Mouse (Mus musculus) CD4-positive naive resting alpha-beta T cell, adult 57 days (primary cell): ENCODE measurements around the gene Prpf4. TPM values are rescaled to one million over a fixed set of nuclear protein-coding genes. Genes with fewer than 3 reads are reported as not detected.

ENCODE experiments used
- total RNA-seq: library from RNA; stranded (reverse); gene quantifications from one replicate; pipeline ENCODE4 v1.2.4, GENCODE M21; 2023

Prpf4 gene
- 21.8 TPM for total RNA-seq

GRCm38 (mm10) chr4:62408601-62409282, at the start of gene Prpf4, which contains the start of gene Cdc26:
TSS of gene Prpf4 (plus strand) at chr4:62408797.
TSS of gene Cdc26 (minus strand) at chr4:62408642.

DNA sequence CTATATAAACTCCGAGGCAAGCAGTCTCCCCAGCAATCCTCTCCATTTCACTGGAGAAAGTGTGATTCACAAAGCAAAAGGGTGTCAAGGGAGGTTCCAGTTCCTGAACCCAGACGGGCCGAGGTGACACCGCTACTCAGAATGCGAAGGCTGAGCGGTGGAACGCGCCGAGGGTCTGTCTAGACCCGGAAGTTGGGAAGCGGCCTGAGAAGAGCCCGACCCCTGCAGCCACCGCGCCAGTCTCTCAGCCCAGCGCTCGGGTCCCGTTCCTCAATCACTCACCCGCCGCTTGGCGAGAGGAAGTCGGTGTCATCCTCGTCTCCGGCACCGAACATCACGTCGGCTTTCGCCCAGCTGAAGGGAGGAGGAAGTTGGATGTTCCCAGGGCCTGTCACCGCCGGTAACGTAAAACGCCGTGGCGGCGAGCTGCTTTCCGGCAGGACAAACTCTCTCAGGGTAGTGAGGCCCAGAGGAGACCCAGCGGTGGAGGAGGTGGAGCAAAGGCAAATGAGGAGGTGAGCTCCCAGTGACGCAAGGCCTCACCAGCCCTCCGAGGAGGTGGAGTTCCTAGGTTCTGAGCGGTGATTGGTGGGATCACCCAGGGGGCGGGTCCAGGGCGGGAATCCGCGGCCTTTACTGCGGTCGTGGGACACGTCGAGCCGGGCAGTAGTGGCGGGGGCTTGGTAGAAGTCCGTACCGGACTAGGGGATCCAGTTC, 48.4 kb upstream of the Prpf4 start, which contains the start of the genes Fkbp15 and Slc31a1:
Fkbp15 (minus strand) TSS at position 461 of the 717 bp plus-strand sequence.
Slc31a1 (plus strand) TSS at position 640 of the 717 bp plus-strand sequence.

GRCm38 (mm10) chr4:62435081-62435480, 26.5 kb downstream of the Prpf4 start, which contains the start of gene Rnf183:
TSS of gene Rnf183 (minus strand) at chr4:62435252.

GRCm38 (mm10) chr4:62470598-62471051, 62.0 kb downstream of the Prpf4 start, which contains the start of gene Wdr31:
TSS of gene Wdr31 (minus strand) at chr4:62470896.

Other genes starting within 250 kb of the Prpf4 start
- not detected for gene Zfp37, start 177.8 kb upstream of the Prpf4 start, total RNA-seq
- 4.0 TPM for gene Slc31a2, start 146.2 kb upstream of the Prpf4 start, total RNA-seq
- gene Fkbp15, start 48.2 kb upstream of the Prpf4 start, total RNA-seq: 76.0 TPM
- 9.2 TPM for gene Slc31a1, start 48.1 kb upstream of the Prpf4 start, total RNA-seq
- 41.9 TPM for gene Cdc26, start 155 bp upstream of the Prpf4 start, total RNA-seq
- gene Rnf183, start 26.5 kb downstream of the Prpf4 start, total RNA-seq: not detected
- not detected for gene Wdr31, start 62.1 kb downstream of the Prpf4 start, total RNA-seq
- 0.95 TPM for gene Bspry, start 71.3 kb downstream of the Prpf4 start, total RNA-seq
- not detected for gene Hdhd3, start 94.7 kb downstream of the Prpf4 start, total RNA-seq
- 12.1 TPM for gene Alad, start 111.1 kb downstream of the Prpf4 start, total RNA-seq
- 16.0 TPM for gene Pole3, start 116.3 kb downstream of the Prpf4 start, total RNA-seq
- 2.6 TPM for gene 4933430I17Rik, start 116.6 kb downstream of the Prpf4 start, total RNA-seq
- gene Rgs3, start 151.1 kb downstream of the Prpf4 start, total RNA-seq: 81.4 TPM